Mouse (Mus musculus): ENCODE measurements around the gene Ccdc61.

Ccdc61 gene

GRCm38 (mm10) chr7:18844811-18845210 is 65.4 kb downstream of the Ccdc61 start:
- DNase-seq: no peak

GRCm38 (mm10) chr7:18841174-18841567 is 69.0 kb downstream of the Ccdc61 start:
- no peak for DNase-seq

Data from lung, postnatal 14 days (tissue).